Mouse (Mus musculus): ENCODE data around the gene Ctsd.

Gene Ctsd

GRCm38 (mm10) chr7:142374413-142375015, 13.3 kb downstream of the Ctsd start:
- no peak for DNase-seq (ENCODE audit: low spot score in 2 of 2)

GRCm38 (mm10) chr7:142373641-142374412, 14.0 kb downstream of the Ctsd start, which contains the start of gene Ifitm10:
Gene Ifitm10 (minus strand): TSS chr7:142373753.
- no peak for DNase-seq (ENCODE audit: low spot score in 2 of 2)

GRCm38 (mm10) chr7:142373039-142373438, 14.8 kb downstream of the Ctsd start:
- no peak for DNase-seq (ENCODE audit: low spot score in 2 of 2)

- no peak for DNase-seq (ENCODE audit: low spot score in 2 of 2)
Observed at GRCm38 (mm10) chr7:142371768-142372661, 15.8 kb downstream of the Ctsd start.

GRCm38 (mm10) chr7:142371398-142371767, 16.5 kb downstream of the Ctsd start:
- DNase-seq (ENCODE audit: low spot score in 2 of 2) = peak in 1 of 2 experiments; percentile 34

- DNase-seq (ENCODE audit: low spot score in 2 of 2) = no peak
Observed at GRCm38 (mm10) chr7:142370937-142371336, 16.9 kb downstream of the Ctsd start.

GRCm38 (mm10) chr7:142369820-142370219, 18.0 kb downstream of the Ctsd start:
- no peak for DNase-seq (ENCODE audit: low spot score in 2 of 2)

GRCm38 (mm10) chr7:142368856-142369255, 19.0 kb downstream of the Ctsd start:
- peak in 1 of 2 experiments; percentile 63 for DNase-seq (ENCODE audit: low spot score in 2 of 2)

- DNase-seq (ENCODE audit: low spot score in 2 of 2) = no peak
Observed at GRCm38 (mm10) chr7:142363107-142363506, 24.7 kb downstream of the Ctsd start.

GRCm38 (mm10) chr7:142360743-142361142, 27.1 kb downstream of the Ctsd start:
- DNase-seq (ENCODE audit: low spot score in 2 of 2) = no peak

- no peak for DNase-seq (ENCODE audit: low spot score in 2 of 2)
Observed at GRCm38 (mm10) chr7:142359129-142359528, 28.7 kb downstream of the Ctsd start.

GRCm38 (mm10) chr7:142357566-142357965, 30.3 kb downstream of the Ctsd start:
- DNase-seq (ENCODE audit: low spot score in 2 of 2) = no peak

GRCm38 (mm10) chr7:142354661-142355233, 33.1 kb downstream of the Ctsd start:
- no peak for DNase-seq (ENCODE audit: low spot score in 2 of 2)

GRCm38 (mm10) chr7:142353854-142354253, 34.0 kb downstream of the Ctsd start:
- DNase-seq (ENCODE audit: low spot score in 2 of 2) = no peak

- no peak for DNase-seq (ENCODE audit: low spot score in 2 of 2)
Observed at GRCm38 (mm10) chr7:142351569-142351968, 36.3 kb downstream of the Ctsd start.

- DNase-seq (ENCODE audit: low spot score in 2 of 2) = no peak
Observed at GRCm38 (mm10) chr7:142349308-142349961, 38.4 kb downstream of the Ctsd start.

- DNase-seq (ENCODE audit: low spot score in 2 of 2) = no peak
Observed at GRCm38 (mm10) chr7:142347542-142347941, 40.3 kb downstream of the Ctsd start.

- no peak for DNase-seq (ENCODE audit: low spot score in 2 of 2)
Observed at GRCm38 (mm10) chr7:142342247-142342640, 45.6 kb downstream of the Ctsd start.

GRCm38 (mm10) chr7:142341564-142342246, 46.1 kb downstream of the Ctsd start:
- DNase-seq (ENCODE audit: low spot score in 2 of 2) = no peak

GRCm38 (mm10) chr7:142340269-142340970, 47.4 kb downstream of the Ctsd start:
- DNase-seq (ENCODE audit: low spot score in 2 of 2) = no peak
